Mouse (Mus musculus): ENCODE results near the gene Golph3.

Gene Golph3

DNA sequence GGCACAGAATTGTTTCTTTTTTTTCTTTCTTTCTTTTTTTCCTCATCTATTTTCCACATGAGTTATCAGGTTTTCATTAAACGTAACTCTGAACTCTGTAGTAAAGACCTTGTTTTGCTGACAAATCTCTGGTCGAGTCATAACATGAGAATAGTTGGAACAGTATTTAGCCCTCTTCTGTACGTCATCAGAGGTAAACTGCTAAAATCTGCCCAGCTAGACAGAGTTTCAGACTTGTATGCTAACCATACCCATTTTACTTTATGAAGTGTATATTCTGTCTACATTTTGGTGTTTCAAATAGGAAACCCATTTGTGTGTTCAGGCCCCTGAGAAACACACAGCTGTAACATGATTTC lies 16.5 kb downstream of the Golph3 start:
- peaks cover 21% of the 10 kb centered on the region for H3K36me3 ChIP-seq (ENCODE audit: insufficient read depth, low read length)
- TF ChIP-seq CTCF (conservative IDR thresholded peaks at IDR 0.05; ENCODE audit: low read length) (no peak), NANOG (IDR thresholded peaks at IDR 0.05; ENCODE audit: borderline replicate concordance, low read length) (no peak), POU5F1 (IDR thresholded peaks at IDR 0.05; ENCODE audit: borderline replicate concordance, low read length) (no peak)
- H3K4me3 ChIP-seq (replicated peaks; ENCODE audit: low read length), result no peak overlapping the region
- no peaks in the 10 kb centered on the region for H3K27me3 ChIP-seq (ENCODE audit: insufficient read depth, low read length)
- peaks cover 43% of the 10 kb centered on the region for H3K4me1 ChIP-seq (replicated peaks; ENCODE audit: low read depth, low read length)
- no peaks in the 10 kb centered on the region for H3K9me3 ChIP-seq (ENCODE audit: low read length)

DNA sequence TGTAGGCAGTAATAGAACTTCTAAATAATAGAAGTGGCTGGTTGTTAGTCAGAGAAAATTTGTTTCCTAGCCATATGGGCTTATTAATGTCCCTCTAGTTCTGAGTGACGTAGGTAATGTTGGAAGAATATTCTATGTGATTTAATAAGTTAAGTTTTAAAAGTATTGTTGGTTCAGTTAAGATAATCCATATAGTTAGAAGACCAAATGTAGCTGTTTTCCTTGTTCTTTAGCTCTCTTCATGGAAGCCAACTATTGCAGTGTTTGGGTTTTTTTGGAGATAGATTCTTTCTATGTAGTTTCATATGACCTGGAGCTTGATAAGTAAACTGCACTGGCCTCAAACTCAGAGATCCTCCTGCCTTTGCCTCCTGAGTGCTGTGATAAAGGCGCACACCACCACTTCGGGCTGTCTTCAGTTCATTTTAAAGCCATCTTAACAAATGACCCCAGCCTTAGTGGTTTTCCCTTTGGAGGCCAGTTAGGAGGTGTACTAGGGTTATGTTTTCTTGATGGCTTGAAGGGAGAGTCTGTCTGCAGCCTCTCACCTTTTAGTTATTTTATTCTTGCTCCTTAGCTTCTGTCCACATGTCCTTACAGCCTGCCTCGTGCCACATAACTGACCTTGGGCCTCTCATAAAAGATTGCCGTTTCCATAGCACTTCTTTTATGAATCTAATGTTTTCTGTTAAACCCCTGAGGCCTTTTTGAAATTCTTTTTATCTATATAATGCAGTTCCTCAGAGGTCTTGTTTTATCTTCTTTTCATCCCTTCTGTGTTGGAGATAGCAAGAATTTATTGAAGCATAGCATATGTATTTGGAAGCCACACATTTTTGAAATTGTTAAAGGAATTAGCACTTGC lies 19.5 kb downstream of the Golph3 start:
- Histone ChIP-seq H3K4me1 (replicated peaks; ENCODE audit: low read depth, low read length) (peaks cover 20% of the 10 kb centered on the region), H3K27me3 (ENCODE audit: insufficient read depth, low read length) (no peaks in the 10 kb centered on the region), H3K4me3 (replicated peaks; ENCODE audit: low read length) (no peak overlapping the region), H3K36me3 (ENCODE audit: insufficient read depth, low read length) (peaks cover 47% of the 10 kb centered on the region), H3K9me3 (ENCODE audit: low read length) (no peaks in the 10 kb centered on the region)
- TF ChIP-seq NANOG (IDR thresholded peaks at IDR 0.05; ENCODE audit: borderline replicate concordance, low read length) (no peak), CTCF (conservative IDR thresholded peaks at IDR 0.05; ENCODE audit: low read length) (no peak), POU5F1 (IDR thresholded peaks at IDR 0.05; ENCODE audit: borderline replicate concordance, low read length) (no peak)

DNA sequence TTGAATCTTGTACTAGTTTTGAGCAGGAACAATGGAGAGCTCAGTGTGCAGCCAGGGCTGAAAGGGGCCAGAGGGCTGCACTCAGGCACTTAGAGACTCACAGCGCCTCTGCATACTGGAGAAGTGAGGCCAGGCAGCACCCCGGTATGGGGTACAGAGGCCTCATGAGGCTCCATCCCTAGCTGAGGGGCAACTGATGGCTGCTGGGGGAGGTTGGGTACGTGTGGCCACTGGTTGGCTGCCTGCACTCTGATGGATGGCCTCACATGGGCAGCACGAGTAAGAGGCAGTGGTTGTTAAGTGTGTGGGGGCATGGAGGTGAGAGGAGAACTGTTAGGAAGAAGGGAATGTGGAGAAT lies 20.1 kb downstream of the Golph3 start:
- no peaks in the 10 kb centered on the region for H3K27me3 ChIP-seq (ENCODE audit: insufficient read depth, low read length)
- peaks cover 54% of the 10 kb centered on the region for H3K36me3 ChIP-seq (ENCODE audit: insufficient read depth, low read length)
- TF ChIP-seq NANOG (IDR thresholded peaks at IDR 0.05; ENCODE audit: borderline replicate concordance, low read length) (no peak), POU5F1 (IDR thresholded peaks at IDR 0.05; ENCODE audit: borderline replicate concordance, low read length) (no peak), CTCF (conservative IDR thresholded peaks at IDR 0.05; ENCODE audit: low read length) (no peak)
- H3K4me3 ChIP-seq (replicated peaks; ENCODE audit: low read length), result no peak overlapping the region
- no peaks in the 10 kb centered on the region for H3K9me3 ChIP-seq (ENCODE audit: low read length)
- H3K4me1 ChIP-seq (replicated peaks; ENCODE audit: low read depth, low read length), result peaks cover 16% of the 10 kb centered on the region

DNA sequence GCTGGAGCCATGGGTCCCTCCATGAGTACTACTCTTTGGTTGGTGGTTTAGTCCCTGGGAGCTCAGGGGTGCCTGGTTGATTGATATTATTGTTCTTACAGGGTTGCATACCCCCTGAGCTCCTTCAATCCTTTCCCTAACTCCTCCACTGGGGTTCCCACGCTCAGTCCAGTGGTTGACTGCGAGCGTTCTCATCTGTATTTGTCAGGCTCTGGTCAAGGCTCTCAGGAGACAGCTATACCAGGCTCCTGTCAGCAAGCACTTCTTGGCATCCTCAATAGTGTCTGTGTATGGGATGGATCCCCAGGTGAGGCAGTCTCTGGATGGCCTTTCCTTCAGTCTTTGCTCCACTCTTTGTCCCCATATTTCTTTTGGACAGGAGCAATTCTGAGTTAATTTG lies 25.7 kb downstream of the Golph3 start:
- Histone ChIP-seq H3K4me1 (replicated peaks; ENCODE audit: low read depth, low read length) (no peaks in the 10 kb centered on the region; the same call in 1 of the 2 replicates), H3K36me3 (ENCODE audit: insufficient read depth, low read length) (peaks cover 83% of the 10 kb centered on the region), H3K9me3 (ENCODE audit: low read length) (no peaks in the 10 kb centered on the region), H3K27me3 (ENCODE audit: insufficient read depth, low read length) (no peaks in the 10 kb centered on the region), H3K4me3 (replicated peaks; ENCODE audit: low read length) (no peak overlapping the region)
- TF ChIP-seq CTCF (conservative IDR thresholded peaks at IDR 0.05; ENCODE audit: low read length), result no peak
- TF ChIP-seq NANOG (IDR thresholded peaks at IDR 0.05; ENCODE audit: borderline replicate concordance, low read length), result no peak
- no peak for TF ChIP-seq POU5F1 (IDR thresholded peaks at IDR 0.05; ENCODE audit: borderline replicate concordance, low read length)

DNA sequence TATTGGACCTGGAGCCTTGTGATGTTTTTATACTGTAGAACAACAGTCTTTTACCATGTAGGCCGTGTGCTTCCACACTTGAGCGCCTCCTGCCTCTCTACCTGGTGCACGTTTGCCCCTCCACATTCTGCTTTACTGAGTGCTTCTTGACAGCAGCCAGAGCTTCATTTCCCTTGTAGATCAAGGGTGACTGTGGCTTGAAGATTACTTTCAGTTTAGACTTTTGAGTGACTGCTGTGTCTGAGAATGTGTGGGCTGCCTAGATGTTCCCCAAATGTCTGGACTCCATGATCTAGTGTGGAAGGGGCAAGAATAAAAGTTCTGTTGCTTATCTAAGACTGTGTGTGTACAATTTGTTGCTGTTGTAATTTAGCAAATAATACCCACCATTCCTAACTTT lies 27.7 kb downstream of the Golph3 start:
- Histone ChIP-seq H3K9me3 (ENCODE audit: low read length) (no peaks in the 10 kb centered on the region), H3K36me3 (ENCODE audit: insufficient read depth, low read length) (peaks cover 85% of the 10 kb centered on the region), H3K4me1 (replicated peaks; ENCODE audit: low read depth, low read length) (no peaks in the 10 kb centered on the region; the same call in 1 of the 2 replicates), H3K27me3 (ENCODE audit: insufficient read depth, low read length) (no peaks in the 10 kb centered on the region), H3K4me3 (replicated peaks; ENCODE audit: low read length) (no peak overlapping the region)
- TF ChIP-seq NANOG (IDR thresholded peaks at IDR 0.05; ENCODE audit: borderline replicate concordance, low read length) (no peak), POU5F1 (IDR thresholded peaks at IDR 0.05; ENCODE audit: borderline replicate concordance, low read length) (no peak), CTCF (conservative IDR thresholded peaks at IDR 0.05; ENCODE audit: low read length) (no peak)

DNA sequence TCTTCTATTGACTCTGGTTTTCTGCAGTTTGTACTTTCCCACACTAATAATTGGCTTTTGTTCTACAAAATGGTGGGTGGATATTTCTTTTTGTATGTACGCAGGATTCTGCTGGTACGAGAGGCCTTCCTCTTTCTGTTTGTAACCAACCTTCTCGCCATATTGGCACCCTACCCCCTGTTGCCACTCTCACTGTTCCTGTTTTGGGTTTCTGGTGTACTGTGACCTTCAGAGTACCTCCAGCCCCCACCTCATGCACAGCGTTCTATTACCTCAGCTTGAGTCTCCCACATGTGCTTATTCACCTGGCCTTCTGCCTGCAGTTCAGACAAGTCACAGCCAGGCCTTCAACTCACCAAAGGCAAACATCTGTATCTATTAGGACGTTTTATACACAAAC lies 28.6 kb downstream of the Golph3 start:
- Histone ChIP-seq H3K9me3 (ENCODE audit: low read length) (no peaks in the 10 kb centered on the region), H3K4me1 (replicated peaks; ENCODE audit: low read depth, low read length) (no peaks in the 10 kb centered on the region; the same call in 1 of the 2 replicates), H3K36me3 (ENCODE audit: insufficient read depth, low read length) (peaks cover 82% of the 10 kb centered on the region), H3K27me3 (ENCODE audit: insufficient read depth, low read length) (no peaks in the 10 kb centered on the region), H3K4me3 (replicated peaks; ENCODE audit: low read length) (no peak overlapping the region)
- TF ChIP-seq POU5F1 (IDR thresholded peaks at IDR 0.05; ENCODE audit: borderline replicate concordance, low read length) (no peak), CTCF (conservative IDR thresholded peaks at IDR 0.05; ENCODE audit: low read length) (no peak), NANOG (IDR thresholded peaks at IDR 0.05; ENCODE audit: borderline replicate concordance, low read length) (no peak)

DNA sequence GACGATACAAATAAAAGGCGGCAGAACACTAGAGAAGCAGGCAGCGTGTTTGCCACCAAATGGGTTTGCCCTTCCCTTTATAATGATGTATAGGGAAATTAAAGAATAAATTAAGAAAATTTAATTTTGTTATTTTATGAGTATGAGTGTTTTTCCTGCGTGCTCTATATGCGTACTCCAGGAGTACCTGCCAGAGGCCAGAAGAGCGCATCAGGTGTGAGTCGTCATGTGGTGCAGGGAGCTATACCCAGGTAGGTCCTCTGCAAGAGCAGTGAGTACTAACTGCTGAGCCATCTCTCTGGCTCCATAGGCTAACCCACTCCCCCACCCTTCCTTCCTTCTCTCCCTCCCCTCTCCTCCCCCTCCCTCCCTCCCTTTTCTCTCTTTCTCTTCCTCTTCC lies 30.2 kb downstream of the Golph3 start:
- Histone ChIP-seq H3K27me3 (ENCODE audit: insufficient read depth, low read length) (no peaks in the 10 kb centered on the region), H3K4me3 (replicated peaks; ENCODE audit: low read length) (no peak overlapping the region), H3K9me3 (ENCODE audit: low read length) (no peaks in the 10 kb centered on the region), H3K36me3 (ENCODE audit: insufficient read depth, low read length) (peaks cover 82% of the 10 kb centered on the region), H3K4me1 (replicated peaks; ENCODE audit: low read depth, low read length) (no peaks in the 10 kb centered on the region)
- TF ChIP-seq CTCF (conservative IDR thresholded peaks at IDR 0.05; ENCODE audit: low read length) (no peak), POU5F1 (IDR thresholded peaks at IDR 0.05; ENCODE audit: borderline replicate concordance, low read length) (no peak), NANOG (IDR thresholded peaks at IDR 0.05; ENCODE audit: borderline replicate concordance, low read length) (no peak)

DNA sequence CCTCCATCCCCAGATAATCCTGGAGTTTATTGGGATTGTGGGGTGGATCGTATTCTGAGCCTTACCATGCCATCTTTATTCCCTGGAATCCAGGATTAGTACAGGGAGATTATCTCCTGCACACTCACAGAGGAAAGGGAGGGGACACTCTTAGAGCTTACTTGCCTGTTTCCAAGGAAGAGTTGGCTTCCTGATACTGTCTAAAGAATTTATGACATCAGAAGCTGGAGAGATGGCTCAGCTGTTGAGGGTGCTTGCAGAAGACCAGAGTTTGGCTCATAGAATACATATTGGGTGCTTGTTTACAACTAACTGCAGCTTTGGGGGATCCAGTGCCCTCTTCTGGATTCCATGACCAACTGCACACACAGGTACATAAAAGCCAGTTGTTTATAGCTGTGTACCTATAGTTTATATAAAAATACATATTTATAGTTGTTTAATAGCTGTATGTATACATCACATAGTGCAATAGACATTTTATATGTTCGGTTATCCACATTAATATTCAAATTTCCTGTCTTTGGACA lies 33.1 kb downstream of the Golph3 start:
- no peaks in the 10 kb centered on the region for H3K9me3 ChIP-seq (ENCODE audit: low read length)
- H3K4me1 ChIP-seq (replicated peaks; ENCODE audit: low read depth, low read length), result no peaks in the 10 kb centered on the region
- H3K4me3 ChIP-seq (replicated peaks; ENCODE audit: low read length), result no peak overlapping the region
- TF ChIP-seq CTCF (conservative IDR thresholded peaks at IDR 0.05; ENCODE audit: low read length), result peak; percentile 23
- no peak for TF ChIP-seq NANOG (IDR thresholded peaks at IDR 0.05; ENCODE audit: borderline replicate concordance, low read length)
- no peak for TF ChIP-seq POU5F1 (IDR thresholded peaks at IDR 0.05; ENCODE audit: borderline replicate concordance, low read length)
- H3K27me3 ChIP-seq (ENCODE audit: insufficient read depth, low read length), result no peaks in the 10 kb centered on the region
- peaks cover 84% of the 10 kb centered on the region for H3K36me3 ChIP-seq (ENCODE audit: insufficient read depth, low read length)
